Mouse (Mus musculus) G1E (cell line): ENCODE results near the gene Ube2h. TPM values are rescaled to one million over a fixed set of nuclear protein-coding genes. Genes with fewer than 3 reads are reported as not detected.

Source experiments
- ATAC-seq: 2 replicates; pipeline ENCODE4 v1.8.0; 2016; ENCODE audit warnings: mild to moderate bottlenecking; ENCODE audit not compliant: insufficient number of reproducible peaks, poor library complexity, low FRiP score, severe bottlenecking; ENCODE audit errors: extremely low read depth
- DNase-seq: peaks from one replicate; pipeline ENCODE4 v3.0.0; 2012; ENCODE audit warnings: low spot score
- H3K27me3 ChIP-seq: 2 replicates; pipeline ENCODE4 v1.6.1; 2012; ENCODE audit warnings: mild to moderate bottlenecking, low read length, inconsistent platforms; ENCODE audit not compliant: insufficient read depth
- H3K36me3 ChIP-seq: replicated peaks from 2 replicates; pipeline ENCODE3; 2012; ENCODE audit warnings: mild to moderate bottlenecking, inconsistent platforms
- H3K4me1 ChIP-seq: 2 replicates; pipeline ENCODE4 v1.6.1; 2012; ENCODE audit warnings: low read depth, low read length, inconsistent platforms, mixed read lengths; ENCODE audit not compliant: insufficient read depth
- H3K4me3 ChIP-seq: 2 replicates; pipeline ENCODE4 v1.5.1; 2012; ENCODE audit warnings: low read depth, mild to moderate bottlenecking, inconsistent platforms, low read length, moderate library complexity, mixed read lengths
- H3K9me3 ChIP-seq: replicated peaks from 2 replicates; pipeline ENCODE4 v1.6.1; 2012; ENCODE audit warnings: inconsistent platforms
- CTCF ChIP-seq: IDR thresholded peaks from 2 replicates; pipeline ENCODE4 v1.5.1; 2012; ENCODE audit warnings: low read depth, low read length, inconsistent platforms, mixed read lengths
- GATA1 ChIP-seq: IDR thresholded peaks from 2 replicates; pipeline ENCODE4 v1.6.1; 2012; ENCODE audit warnings: borderline replicate concordance, low read length, inconsistent platforms, mixed read lengths
- GATA2 ChIP-seq: IDR thresholded peaks from 2 replicates; pipeline ENCODE4 v1.6.1; 2012; ENCODE audit warnings: low read depth, low read length, inconsistent platforms, borderline replicate concordance
- POLR2AphosphoS5 ChIP-seq: IDR thresholded peaks from 2 replicates; pipeline ENCODE4 v1.6.1; 2012; ENCODE audit warnings: low read depth, low read length, inconsistent platforms; ENCODE audit not compliant: insufficient replicate concordance
- TAL1 ChIP-seq: conservative IDR thresholded peaks from 2 replicates; pipeline ENCODE4 v1.6.1; 2012; ENCODE audit warnings: low read depth, low read length, inconsistent platforms, mixed read lengths
- polyA plus RNA-seq: library from polyadenylated mRNA; stranded (reverse); fragments of >175 nt; gene quantifications from 2 replicates; pipeline ENCODE4 v1.2.3, GENCODE M21; 2012
- total RNA-seq, 2 experiments: library from RNA; stranded (forward) in 1 of 2; stranded (reverse) in 1 of 2; fragments of 200-1000 nt in 1 of 2; fragments of >200 nt in 1 of 2; fragmentation: Nextera tagmentation in 1 of 2; gene quantifications; 2 replicates each; pipeline ENCODE4 v1.2.3; 2014 to 2017

Gene Ube2h
- total and polyA plus RNA-seq, 3 experiments, result 23.0 to 48.0 (median 38.7) TPM

GRCm38 (mm10) chr6:30340231-30340873 lies 36.0 kb upstream of the Ube2h start:
- H3K36me3 ChIP-seq, result no peaks in the 10 kb centered on the region
- ATAC-seq (no peak), DNase-seq (no peak)
- TF ChIP-seq TAL1 (no peak), GATA1 (no peak), GATA2 (no peak), POLR2AphosphoS5 (no peak), CTCF (no peak)
- no peaks in the 10 kb centered on the region for H3K9me3 ChIP-seq
- H3K4me3 ChIP-seq, result no peak overlapping the region
- peaks cover 31% of the 10 kb centered on the region for H3K27me3 ChIP-seq
- H3K4me1 ChIP-seq, result peaks cover 11% of the 10 kb centered on the region

- TF ChIP-seq POLR2AphosphoS5, result no peak
- no peak for TF ChIP-seq TAL1
- no peak for TF ChIP-seq CTCF
- TF ChIP-seq GATA1, result no peak
- no peak for TF ChIP-seq GATA2
- H3K4me3 ChIP-seq, result peak overlapping the region; percentile 39; the same call in 1 of the 2 replicates
- no peaks in the 10 kb centered on the region for H3K36me3 ChIP-seq
- H3K27me3 ChIP-seq, result peaks cover 36% of the 10 kb centered on the region
- peaks cover 11% of the 10 kb centered on the region for H3K4me1 ChIP-seq
- no peaks in the 10 kb centered on the region for H3K9me3 ChIP-seq
- ATAC-seq, result no peak
- peak; percentile 18 for DNase-seq
Measured at GRCm38 (mm10) chr6:30336912-30337311, 32.6 kb upstream of the Ube2h start.

GRCm38 (mm10) chr6:30332262-30332661 lies 27.9 kb upstream of the Ube2h start:
- no peak for ATAC-seq
- Histone ChIP-seq H3K4me3 (no peak overlapping the region), H3K9me3 (no peaks in the 10 kb centered on the region), H3K36me3 (no peaks in the 10 kb centered on the region), H3K4me1 (peaks cover 8% of the 10 kb centered on the region), H3K27me3 (peaks cover 41% of the 10 kb centered on the region)
- no peak for TF ChIP-seq GATA1
- no peak for TF ChIP-seq CTCF
- no peak for TF ChIP-seq GATA2
- TF ChIP-seq POLR2AphosphoS5, result no peak
- TF ChIP-seq TAL1, result no peak
- no peak for DNase-seq

GRCm38 (mm10) chr6:30330706-30331105 lies 26.4 kb upstream of the Ube2h start:
- ATAC-seq (no peak), DNase-seq (no peak)
- H3K4me1 ChIP-seq, result peaks cover 6% of the 10 kb centered on the region; the same call in 1 of the 2 replicates
- no peak for TF ChIP-seq TAL1
- no peak for TF ChIP-seq POLR2AphosphoS5
- no peak for TF ChIP-seq CTCF
- no peak for TF ChIP-seq GATA2
- TF ChIP-seq GATA1, result no peak
- peaks cover 44% of the 10 kb centered on the region for H3K27me3 ChIP-seq
- no peaks in the 10 kb centered on the region for H3K9me3 ChIP-seq
- H3K36me3 ChIP-seq, result no peaks in the 10 kb centered on the region
- no peak overlapping the region for H3K4me3 ChIP-seq

- H3K9me3 ChIP-seq, result no peaks in the 10 kb centered on the region
- no peak overlapping the region for H3K4me3 ChIP-seq
- peaks cover 4% of the 10 kb centered on the region for H3K4me1 ChIP-seq
- DNase-seq, result no peak
- TF ChIP-seq TAL1, result no peak
- TF ChIP-seq POLR2AphosphoS5, result no peak
- TF ChIP-seq CTCF, result no peak
- no peak for TF ChIP-seq GATA2
- no peak for TF ChIP-seq GATA1
- ATAC-seq, result no peak
- H3K27me3 ChIP-seq, result peaks cover 43% of the 10 kb centered on the region
- H3K36me3 ChIP-seq, result no peaks in the 10 kb centered on the region
Measured at GRCm38 (mm10) chr6:30325932-30326501, 21.7 kb upstream of the Ube2h start.

- TF ChIP-seq GATA2 (no peak), POLR2AphosphoS5 (no peak), GATA1 (no peak), CTCF (no peak), TAL1 (no peak)
- H3K4me1 ChIP-seq, result peaks cover 3% of the 10 kb centered on the region; the same call in 1 of the 2 replicates
- no peak overlapping the region for H3K4me3 ChIP-seq
- DNase-seq, result no peak
- no peaks in the 10 kb centered on the region for H3K9me3 ChIP-seq
- no peaks in the 10 kb centered on the region for H3K36me3 ChIP-seq
- ATAC-seq, result no peak
- H3K27me3 ChIP-seq, result peaks cover 20% of the 10 kb centered on the region
Measured at GRCm38 (mm10) chr6:30321002-30321401, 16.7 kb upstream of the Ube2h start.
